Mouse (Mus musculus): ENCODE results near the gene Foxl1. TPM values are rescaled to one million over a fixed set of nuclear protein-coding genes. Genes with fewer than 3 reads are reported as not detected.

The Foxl1 gene
- polyA plus RNA-seq (2012; ENCODE audit: low replicate concordance) = not detected in 2 replicates

GRCm38 (mm10) chr8:121127756-121128375, at the start of gene Foxl1:
Foxl1 (plus strand) TSS chr8:121127940.

GRCm38 (mm10) chr8:121084210-121084951, 43.4 kb upstream of the Foxl1 start, which contains the start of gene Foxf1:
Foxf1 (plus strand) TSS chr8:121084386.

GRCm38 (mm10) chr8:121107668-121108656, 19.8 kb upstream of the Foxl1 start, which contains the start of gene Mthfsd:
Mthfsd (minus strand) TSS chr8:121108392.

GRCm38 (mm10) chr8:121115948-121116347, 11.8 kb upstream of the Foxl1 start, which contains the start of gene Foxc2:
Foxc2 (plus strand) TSS chr8:121116171.

Other genes starting within 250 kb of the Foxl1 start
- gene Foxf1, start 43.6 kb upstream of the Foxl1 start, polyA plus RNA-seq (2012; ENCODE audit: low replicate concordance) = 0.04 TPM in 1 of 2 replicates, not detected in the other
- 32.9 and 75.2 TPM in 2 replicates for gene Mthfsd, start 19.5 kb upstream of the Foxl1 start, polyA plus RNA-seq (2012; ENCODE audit: low replicate concordance)
- 0.12 and 0.20 TPM in 2 replicates for gene Foxc2, start 11.8 kb upstream of the Foxl1 start, polyA plus RNA-seq (2012; ENCODE audit: low replicate concordance)

All from hematopoietic multipotent progenitor cell, adult 10-12 weeks (in vitro differentiated cells).